Mouse (Mus musculus) gastrocnemius, postnatal 36 days (tissue): ENCODE measurements at regions not wholly inside any gene's neighbourhood (a gene's known extent, or its start where the extent isn't known, plus 50 kb on each side); places are given as distances from the start of the nearest gene placed in this dataset.
A peak's percentile ranks its signal among the peaks of the same experiment; 100 is the strongest.

ENCODE experiments used
- DNase-seq, 2 experiments: peaks; one replicate each; pipeline ENCODE4 v3.0.0; 2022
- intact Hi-C: fragments of 180-260 bp; cut with DNase I; formaldehyde crosslinking; loops from one replicate; pipeline ENCODE4 v1.15.1; 2025

GRCm38 (mm10) chr17:4196793-4197448 is 500.9 kb upstream of the Nox3 start:
- intact Hi-C loops = no loop called here
- no peak for DNase-seq

GRCm38 (mm10) chr17:4198001-4198400 is 501.9 kb upstream of the Nox3 start:
- no peak for DNase-seq

DNA sequence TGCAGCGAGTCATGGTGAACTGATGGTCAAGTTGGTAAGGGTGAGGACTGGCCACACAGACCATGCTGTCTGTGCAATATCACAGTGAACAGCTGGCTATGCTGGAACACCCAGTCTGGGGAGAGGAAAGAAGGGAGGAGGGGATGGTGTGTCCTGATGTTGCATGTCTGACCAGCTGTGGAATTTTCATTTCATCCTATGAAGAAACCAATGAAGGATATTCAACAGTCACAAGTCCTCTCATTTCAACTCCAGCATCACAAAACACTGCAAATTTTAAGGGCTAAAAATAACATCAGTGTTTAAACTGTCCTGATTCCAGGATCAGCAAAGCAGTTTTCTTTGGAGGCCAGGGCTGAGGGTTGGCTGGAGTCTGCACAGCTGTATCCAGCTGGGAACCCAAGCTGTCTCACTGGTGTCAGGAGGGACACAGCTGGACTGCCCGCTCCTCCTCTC is 503.7 kb upstream of the Nox3 start:
- intact Hi-C loops = no loop called here
- peak in 1 of 2 experiments; percentile 17 for DNase-seq

More at GRCm38 (mm10) chr17:4198001-4198400, 501.9 kb upstream of the Nox3 start:
- intact Hi-C loops = no loop called here

- DNase-seq = no peak
- intact Hi-C loops = no loop called here
Measured at GRCm38 (mm10) chr17:4201300-4201699, 505.2 kb upstream of the Nox3 start.

DNA sequence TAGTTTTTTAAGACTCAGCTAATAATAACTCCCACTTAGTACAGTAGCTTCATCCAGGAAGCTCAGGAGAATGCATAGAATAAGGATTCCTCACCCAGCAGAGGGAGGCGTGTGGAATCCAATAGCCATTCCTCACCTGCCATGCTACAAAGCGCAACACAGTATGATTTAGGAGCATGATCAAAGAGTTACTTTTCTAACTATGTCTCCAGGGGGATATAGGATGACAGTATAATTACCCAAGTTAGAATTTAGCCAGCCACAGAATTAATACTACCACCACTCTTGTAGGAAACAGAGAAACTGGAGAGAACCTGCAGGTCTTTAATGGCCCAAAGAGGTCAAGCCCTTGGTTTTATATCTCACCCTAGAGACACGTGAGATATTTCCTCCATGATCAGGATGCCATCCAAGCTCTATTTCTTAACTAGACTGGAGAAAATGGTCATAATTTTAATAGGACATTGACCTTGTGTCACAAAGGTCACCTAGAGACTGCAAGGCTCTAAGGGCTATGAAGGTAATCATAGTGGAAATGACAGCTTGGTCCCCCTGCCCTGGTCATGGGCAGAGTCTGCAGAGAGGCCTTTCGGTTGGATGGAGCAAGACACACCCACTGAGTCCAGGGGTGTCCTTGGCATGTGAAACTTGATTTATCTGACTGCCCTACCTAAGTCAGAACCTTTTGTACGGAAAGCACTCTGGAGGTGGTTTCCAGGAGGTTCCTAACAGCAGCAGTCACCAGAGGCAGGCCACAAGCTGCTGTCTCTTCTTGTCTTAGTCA is 512.3 kb upstream of the Nox3 start:
- DNase-seq = no peak
- intact Hi-C loops = no loop called here

DNA sequence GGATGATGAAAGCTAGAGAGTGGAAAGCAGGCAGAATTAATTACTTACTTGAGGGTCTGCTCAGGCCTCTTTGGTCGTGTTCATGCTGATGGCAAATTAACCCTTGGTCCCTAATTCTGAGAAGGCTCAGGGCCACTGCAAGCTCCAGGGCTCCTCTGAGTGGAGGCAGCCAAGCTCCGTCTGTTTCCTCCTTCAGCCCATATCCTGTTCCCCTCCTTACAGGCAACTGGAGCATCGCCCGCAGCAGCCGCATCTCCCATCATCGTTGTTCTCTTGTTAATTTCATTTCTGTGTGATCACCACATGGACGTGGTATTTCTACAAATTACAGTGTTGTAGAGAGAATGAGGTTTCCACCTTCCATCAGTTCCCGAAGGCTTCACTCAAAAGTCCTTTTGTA is 513.6 kb upstream of the Nox3 start:
- intact Hi-C loops = no loop called here
- no peak for DNase-seq

DNA sequence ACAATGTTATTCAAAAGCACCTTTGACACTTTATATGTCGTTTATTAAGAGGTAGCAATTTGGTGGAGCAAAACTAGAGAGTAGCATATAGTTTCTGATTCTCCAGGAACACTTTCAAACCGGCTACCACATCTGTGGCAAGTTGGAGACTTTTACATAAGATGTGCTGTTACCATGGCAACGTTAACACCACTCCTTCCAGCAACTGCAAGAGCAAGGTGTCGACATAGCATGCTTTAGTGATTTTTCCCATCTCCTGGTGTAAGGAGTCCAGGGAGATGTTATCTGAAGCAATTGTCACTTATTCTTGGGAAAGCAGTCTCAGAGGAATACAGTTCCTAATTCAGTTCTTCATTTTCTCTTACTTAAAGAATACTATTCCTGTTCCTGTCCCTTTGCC is 516.5 kb upstream of the Nox3 start:
- no peak for DNase-seq
- intact Hi-C loops = no loop called here

- DNase-seq = no peak
- intact Hi-C loops = no loop called here
Measured at GRCm38 (mm10) chr17:4214970-4215369, 518.9 kb upstream of the Nox3 start.

DNA sequence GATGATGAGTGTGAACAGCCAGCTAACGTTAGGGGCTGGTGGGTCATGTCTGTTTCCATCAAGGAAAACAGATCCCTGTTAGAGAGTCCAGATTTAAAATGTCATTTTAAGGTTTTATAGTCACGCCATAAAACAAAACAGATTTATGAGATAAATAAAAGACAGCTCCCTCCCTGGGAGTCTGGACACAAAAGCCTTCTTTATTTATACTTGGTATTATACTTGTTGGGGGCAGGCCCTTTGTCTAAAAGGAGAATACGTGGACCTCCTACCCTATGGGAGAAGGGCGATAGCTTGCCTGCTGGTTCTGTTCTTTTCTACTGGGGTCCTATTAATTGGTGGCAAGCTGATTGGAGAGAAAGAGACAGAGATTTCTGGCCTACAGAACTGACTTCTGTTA is 520.1 kb upstream of the Nox3 start:
- no peak for DNase-seq
- intact Hi-C loops = no loop called here

GRCm38 (mm10) chr17:4216750-4217149 is 520.7 kb upstream of the Nox3 start:
- intact Hi-C loops = no loop called here
- no peak for DNase-seq

DNA sequence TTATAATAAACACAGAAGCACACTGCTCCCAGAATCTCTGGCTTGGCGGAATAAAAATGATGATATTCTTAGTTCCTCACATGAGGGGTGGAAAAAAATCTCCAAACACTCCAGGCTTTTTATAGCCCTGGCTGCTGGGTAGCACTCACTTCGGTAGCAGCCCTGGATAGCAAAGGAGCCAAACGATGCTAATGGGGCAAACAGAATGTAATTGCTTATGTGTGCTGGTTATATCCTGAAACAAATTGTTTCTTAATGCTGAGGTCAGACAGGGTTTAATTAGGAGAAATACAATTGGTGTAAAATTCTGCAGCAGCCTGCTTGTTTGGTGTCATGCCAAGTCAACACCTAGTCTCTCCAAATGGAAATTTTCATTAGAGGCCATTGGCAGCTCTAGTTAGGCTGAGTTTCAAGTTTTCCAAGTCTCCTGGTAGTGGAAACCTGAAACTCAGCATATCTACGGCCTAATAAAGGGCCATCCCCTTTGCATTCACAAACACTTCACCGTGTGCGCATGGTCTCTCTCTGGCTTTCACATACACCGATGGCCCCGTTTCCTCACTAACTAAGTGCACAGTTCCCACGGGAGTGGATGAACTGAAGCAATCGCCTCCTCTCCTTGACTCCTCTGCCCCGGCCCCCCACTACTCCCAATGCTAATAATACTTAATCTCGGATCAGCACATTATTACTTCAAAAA is 524.8 kb upstream of the Nox3 start:
- intact Hi-C loops = no loop called here
- peak in 1 of 2 experiments; percentile 25 for DNase-seq

- intact Hi-C loops = no loop called here
- DNase-seq = no peak
Measured at GRCm38 (mm10) chr17:4227889-4228288, 531.8 kb upstream of the Nox3 start.

DNA sequence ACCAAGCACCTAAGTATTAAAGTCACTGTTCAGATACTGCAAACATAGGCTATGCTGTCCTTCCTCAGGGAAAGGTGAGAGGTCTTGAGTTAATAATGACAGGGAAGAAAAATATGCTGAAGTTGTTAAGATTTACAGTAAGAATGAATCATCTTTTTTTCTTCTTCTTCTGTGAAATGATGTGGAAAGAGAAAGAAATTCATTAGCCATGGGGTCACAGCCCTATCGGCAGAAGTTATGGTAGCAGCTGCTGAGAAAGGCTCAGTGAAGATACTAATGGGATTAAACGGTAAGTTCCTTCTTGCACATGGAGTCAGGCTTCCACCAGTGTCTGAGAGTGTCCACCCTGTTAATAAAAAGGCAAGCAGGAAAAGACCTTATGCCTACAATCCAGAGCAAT is 533.9 kb upstream of the Nox3 start:
- intact Hi-C loops = no loop called here
- DNase-seq = no peak

DNA sequence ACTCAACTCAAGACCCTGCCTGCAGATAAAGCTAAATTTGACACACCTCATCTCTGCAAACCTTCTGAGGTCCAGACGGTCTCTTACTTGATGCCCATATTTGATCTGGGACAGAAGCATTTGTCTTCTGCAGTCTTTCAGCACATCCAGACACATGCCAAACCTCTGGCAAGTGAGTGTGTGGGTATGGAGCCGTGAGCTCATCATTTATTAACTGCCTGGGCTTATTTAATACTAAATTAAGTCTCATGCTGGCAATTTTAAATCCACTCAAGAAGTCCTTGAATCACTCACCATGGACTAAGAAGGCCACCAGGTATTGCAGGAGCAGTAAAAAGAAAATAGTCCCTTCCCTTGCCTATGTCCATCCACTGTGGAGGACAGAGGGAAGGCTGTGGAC is 554.4 kb upstream of the Nox3 start:
- intact Hi-C loops = no loop called here
- no peak for DNase-seq

DNA sequence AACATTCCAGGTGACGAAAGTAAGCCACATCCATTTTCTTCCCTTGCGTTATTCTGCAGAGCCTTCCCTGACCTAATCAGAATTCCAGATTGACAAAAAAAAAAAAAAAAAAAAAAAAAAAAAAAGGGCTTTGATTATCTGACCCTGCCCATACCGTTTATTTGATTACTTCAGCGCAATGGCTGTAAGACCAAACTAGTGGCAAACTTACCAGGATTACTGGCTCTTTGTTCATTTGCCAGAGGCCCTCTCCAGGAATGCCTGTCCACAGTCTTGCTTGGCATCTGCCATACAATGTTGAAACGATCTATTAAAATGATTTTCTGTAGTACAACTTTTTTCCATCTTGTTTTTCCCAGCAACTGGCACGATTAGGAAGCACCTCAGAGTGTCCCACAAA is 569.4 kb upstream of the Nox3 start:
- no peak for DNase-seq
- intact Hi-C loops = no loop called here

DNA sequence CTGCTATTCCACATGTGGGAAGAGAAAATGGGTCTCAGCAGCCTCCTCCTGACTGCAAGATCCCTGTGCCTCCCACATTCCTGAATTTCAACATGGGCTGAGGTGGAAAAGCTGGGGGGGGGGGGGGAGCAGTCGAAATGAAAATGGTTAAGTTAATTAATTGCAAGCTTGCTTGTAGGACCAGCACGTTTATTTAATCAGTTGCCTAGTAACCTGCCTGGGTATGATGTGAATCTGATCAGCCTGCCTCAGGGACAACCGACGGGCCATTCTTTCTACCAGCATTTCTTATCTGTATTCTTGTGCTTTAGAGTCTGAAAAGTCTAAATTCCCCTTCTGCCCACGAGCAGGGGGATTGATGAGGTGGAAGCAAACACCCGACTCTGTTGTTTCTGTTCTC is 569.9 kb upstream of the Nox3 start:
- intact Hi-C loops = no loop called here
- DNase-seq = no peak

GRCm38 (mm10) chr17:4266487-4266886 is 570.4 kb upstream of the Nox3 start:
- DNase-seq = no peak
- intact Hi-C loops = no loop called here

GRCm38 (mm10) chr17:4268380-4268779 is 572.3 kb upstream of the Nox3 start:
- DNase-seq = no peak
- intact Hi-C loops = no loop called here

DNA sequence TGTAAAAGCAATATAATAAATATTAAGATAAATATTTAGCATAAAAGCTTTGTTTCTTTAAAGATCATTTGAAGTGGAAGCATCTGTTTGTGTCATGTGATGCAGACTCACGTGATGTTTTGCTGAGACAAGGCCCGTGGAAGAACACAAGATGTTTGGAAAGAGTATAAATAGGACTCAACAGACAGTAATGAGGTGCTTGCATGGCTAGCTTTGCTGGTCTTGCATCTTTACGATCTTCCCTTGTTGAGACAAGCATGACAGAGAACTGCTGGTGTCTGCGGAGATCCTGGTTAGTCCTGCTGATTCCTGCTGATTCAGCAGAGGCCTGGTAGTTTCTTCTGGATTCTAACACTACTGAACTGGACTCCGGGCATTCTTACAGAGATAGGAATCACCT is 576.4 kb upstream of the Nox3 start:
- intact Hi-C loops = no loop called here
- no peak for DNase-seq

DNA sequence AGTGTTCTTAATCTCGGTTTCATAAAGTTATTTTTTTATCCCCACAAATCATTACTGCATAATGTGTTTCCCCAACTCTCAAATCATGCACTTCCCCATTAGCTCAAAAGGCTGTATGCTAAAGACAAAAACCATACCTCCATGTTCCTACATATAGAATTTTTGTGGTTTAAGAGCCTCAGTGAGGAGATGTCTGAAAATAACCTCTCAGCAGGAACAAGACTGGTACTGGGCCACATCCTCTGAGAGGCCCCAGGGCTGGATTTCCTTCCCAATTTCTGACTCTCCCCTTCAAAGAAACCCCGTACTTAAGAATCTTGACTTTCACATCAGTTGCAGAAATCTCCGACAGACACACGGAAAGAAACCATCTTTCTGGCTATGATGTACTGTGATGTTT is 580.7 kb upstream of the Nox3 start:
- no peak for DNase-seq
- intact Hi-C loops = no loop called here

DNA sequence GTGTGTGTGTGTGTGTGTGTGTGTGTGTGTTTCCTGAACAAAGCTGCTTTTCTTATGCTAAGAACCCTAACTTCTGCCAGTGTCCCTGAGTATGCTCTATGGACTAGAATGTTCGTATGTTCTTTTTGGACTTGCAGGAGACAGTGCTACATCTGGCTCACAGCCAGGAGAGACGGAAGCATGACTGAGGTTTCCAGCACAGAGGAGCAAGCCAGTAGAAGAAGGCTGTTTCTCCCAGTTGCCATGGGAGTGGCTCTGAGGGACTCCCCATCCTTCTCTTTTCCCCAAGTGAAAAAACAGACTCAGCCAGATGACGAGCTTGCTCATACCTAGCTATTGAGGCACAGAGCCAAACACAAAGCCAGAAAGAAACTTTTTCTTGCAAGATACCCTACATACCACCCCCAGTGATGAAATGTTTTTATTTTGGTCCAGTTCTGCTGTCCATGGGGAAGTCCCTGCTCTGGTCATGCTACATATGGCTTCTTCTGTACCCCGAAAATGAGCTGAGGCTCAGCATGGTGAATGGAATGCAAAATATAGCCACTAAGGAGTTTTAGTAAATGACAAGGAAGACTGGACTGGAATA is 582.3 kb upstream of the Nox3 start:
- intact Hi-C loops = no loop called here
- no peak for DNase-seq
